Mouse (Mus musculus) hematopoietic stem cell, adult 5-6 weeks (primary cell): ENCODE results near the gene Mbd6. TPM values are rescaled to one million over a fixed set of nuclear protein-coding genes. Genes with fewer than 3 reads are reported as not detected.

Experiments
- ATAC-seq, 2 experiments: fragments of 125-278 bp in 1 of 2; replicated peaks in 1 of 2; 2 replicates each; pipeline ENCODE4 v1.8.0; 2016 to 2017; ENCODE audit warnings: inconsistent platforms in 2 of 2, mild to moderate bottlenecking in 2 of 2, moderate number of reproducible peaks in 2 of 2, low read depth in 1 of 2, moderate TSS enrichment in 1 of 2; ENCODE audit not compliant: low FRiP score in 2 of 2, poor library complexity in 2 of 2, severe bottlenecking in 2 of 2, insufficient read depth in 1 of 2, low TSS enrichment in 1 of 2
- total RNA-seq: library from RNA; stranded (forward); fragments of 172-1452, 232-1000 nt; gene quantifications from 2 replicates; pipeline ENCODE4 v1.2.3, GENCODE M21; 2017

The Mbd6 gene
- 5.9 and 6.3 TPM in 2 replicates for total RNA-seq

GRCm38 (mm10) chr10:127288800-127289572 lies at the start of gene Mbd6:
TSS of gene Mbd6 (minus strand) at chr10:127289018.
- peak; percentile 33 to 39 for ATAC-seq

- no peak for ATAC-seq
These were observed 48.8 kb upstream of the Mbd6 start for GRCm38 (mm10) chr10:127337536-127338099.

- no peak for ATAC-seq
These were observed 48.1 kb upstream of the Mbd6 start for GRCm38 (mm10) chr10:127336952-127337351.

GRCm38 (mm10) chr10:127335271-127335670 lies 46.5 kb upstream of the Mbd6 start:
- ATAC-seq: no peak

GRCm38 (mm10) chr10:127333152-127333551 lies 44.3 kb upstream of the Mbd6 start:
- no peak for ATAC-seq

- ATAC-seq: 0 out of 4 replicates have a peak, but pooled peaks of 1 of the 2 experiments have one; percentile 27
These were observed 43.5 kb upstream of the Mbd6 start for GRCm38 (mm10) chr10:127332211-127332874.

GRCm38 (mm10) chr10:127330212-127330611 lies 41.4 kb upstream of the Mbd6 start:
- ATAC-seq: no peak

GRCm38 (mm10) chr10:127327461-127328145 lies 38.8 kb upstream of the Mbd6 start:
- ATAC-seq: no peak

GRCm38 (mm10) chr10:127326828-127327227 lies 38.0 kb upstream of the Mbd6 start:
- ATAC-seq: no peak

GRCm38 (mm10) chr10:127326017-127326801 lies 37.4 kb upstream of the Mbd6 start:
- ATAC-seq: peak; percentile 15 to 23; a peak in 3 of 4 replicates

GRCm38 (mm10) chr10:127325454-127326016 lies 36.7 kb upstream of the Mbd6 start:
- ATAC-seq: 0 out of 4 replicates have a peak, but pooled peaks of 1 of the 2 experiments have one; percentile 9

- peak; percentile 68 to 84 for ATAC-seq
These were observed 35.7 kb upstream of the Mbd6 start for GRCm38 (mm10) chr10:127324495-127324894.

- peak; percentile 23 to 57; a peak in 2 of 4 replicates for ATAC-seq
These were observed 34.5 kb upstream of the Mbd6 start for GRCm38 (mm10) chr10:127323131-127323855.

- ATAC-seq: no peak
These were observed 33.9 kb upstream of the Mbd6 start for GRCm38 (mm10) chr10:127322669-127323068.

- ATAC-seq: no peak
These were observed 33.4 kb upstream of the Mbd6 start for GRCm38 (mm10) chr10:127322178-127322577.

- no peak for ATAC-seq
These were observed 32.8 kb upstream of the Mbd6 start, which contains the start of gene Arhgap9 for GRCm38 (mm10) chr10:127321621-127322020. TSS of gene Arhgap9 (plus strand) at chr10:127321964.
